Mouse (Mus musculus): Measurements from ENCODE around the gene Frat1. TPM values are rescaled to one million over a fixed set of nuclear protein-coding genes. Genes with fewer than 3 reads are reported as not detected.

Gene Frat1
- polyA plus RNA-seq (2021; fragmentation: Nextera tagmentation), result 51.4 and 67.2 TPM in 2 replicates
- long read RNA-seq, experiment 1, transcript Frat1-201 (1 exons, 2,614 nt), result major isoform, 77 of 77 reads
- long read RNA-seq, experiment 1, partial matches to known transcripts, result 0 of 77 reads
- long read RNA-seq, experiment 1, other reads (novel, unspliced or antisense), result 0 of 77 reads
- long read RNA-seq, experiment 2, partial matches to known transcripts, result 0 of 1 reads
- long read RNA-seq, experiment 2, other reads (novel, unspliced or antisense), result 0 of 1 reads

DNA sequence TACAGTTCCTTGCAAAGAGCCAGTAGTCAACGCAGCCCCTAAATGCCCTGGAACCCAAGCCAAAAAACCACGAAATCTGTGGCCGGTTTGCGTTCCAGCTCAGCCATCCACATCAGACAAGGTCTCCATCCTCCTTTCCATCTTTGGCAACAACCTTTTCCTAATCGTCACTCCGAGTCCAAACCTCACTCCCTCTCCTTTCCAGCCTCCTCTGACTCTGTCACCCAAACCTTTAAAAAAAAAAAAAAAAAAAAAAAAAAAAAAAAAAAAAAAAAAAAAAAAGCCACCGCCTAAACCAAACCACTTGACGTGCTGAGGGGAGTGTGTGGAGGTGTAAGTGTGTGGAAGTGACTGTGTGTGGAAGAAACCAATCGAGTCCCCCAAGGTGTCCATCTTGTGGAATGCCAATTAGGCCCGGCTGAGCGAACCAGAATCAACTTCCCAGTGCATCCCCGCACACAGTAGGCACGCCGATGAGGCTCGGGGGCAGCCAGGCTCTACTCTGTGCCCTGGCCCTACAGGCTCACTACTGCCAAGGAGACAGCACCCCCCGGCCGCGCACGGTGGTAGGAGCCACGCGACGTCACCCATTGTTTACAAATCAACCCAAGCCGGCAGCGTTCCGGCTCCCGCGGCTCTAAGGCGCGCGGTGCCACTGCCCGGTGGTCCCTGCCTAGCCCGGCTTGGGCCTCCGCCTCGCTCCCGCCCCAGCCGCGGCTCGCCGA is at the start of gene Frat1:
Gene Frat1, plus strand, starts transcription at position 590 of the 725 bp plus-strand sequence.

GRCm38 (mm10) chr19:41801742-41802369 is 27.9 kb upstream of the Frat1 start, which contains the start of gene Arhgap19:
Arhgap19 (minus strand) TSS chr19:41802047.

DNA sequence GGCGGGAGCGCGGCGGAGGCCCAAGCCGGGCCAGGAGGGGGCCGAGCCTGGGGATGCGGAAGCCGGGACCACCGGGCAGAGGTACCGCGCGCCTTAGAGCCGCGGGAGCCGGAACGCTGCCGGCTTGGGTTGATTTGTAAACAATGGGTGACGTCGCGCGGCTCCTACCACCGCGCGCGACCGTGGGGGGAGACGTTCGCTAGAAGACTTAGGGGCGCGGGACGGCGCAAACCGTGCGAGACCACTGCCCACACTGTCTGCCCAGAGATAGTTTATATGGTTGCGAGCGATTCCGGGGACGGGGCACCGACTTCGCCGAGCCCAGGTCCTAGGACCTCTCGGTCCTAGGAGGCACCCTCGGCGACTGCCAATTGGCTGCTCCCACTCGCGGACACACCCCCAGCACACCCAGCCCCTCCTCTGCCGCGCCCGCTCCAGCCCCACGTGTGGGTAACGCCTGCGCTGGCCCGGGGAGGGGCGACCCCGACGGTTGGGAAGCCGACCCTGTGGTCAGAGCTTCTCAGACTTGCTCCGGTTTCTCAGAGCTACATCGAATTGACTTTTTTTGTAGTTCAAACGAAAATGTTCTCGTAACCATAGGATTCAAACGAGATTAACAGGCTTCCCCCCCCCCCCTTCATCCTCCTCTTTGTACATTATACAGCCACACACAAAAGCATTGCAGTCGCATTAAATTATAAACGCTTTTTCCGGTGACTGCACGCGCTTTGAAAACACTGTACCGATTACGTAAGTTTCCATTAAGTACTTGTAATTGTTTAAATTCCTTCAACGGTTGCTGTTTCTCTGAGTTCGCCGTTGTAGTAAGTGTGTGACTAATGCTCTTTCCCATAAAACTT is 18.5 kb downstream of the Frat1 start, which contains the start of gene Frat2:
Gene Frat2, minus strand, starts transcription at position 141 of the 860 bp plus-strand sequence.

Other genes with a start within 250 kb of the Frat1 start
- 0.60 and 0.82 TPM in 2 replicates for gene Gm340, start 247.6 kb upstream of the Frat1 start, polyA plus RNA-seq (2021; fragmentation: Nextera tagmentation)
- gene Slit1, start 86.3 kb upstream of the Frat1 start, polyA plus RNA-seq (2021; fragmentation: Nextera tagmentation), result 40.5 and 40.9 TPM in 2 replicates
- 0.52 and 0.65 TPM in 2 replicates for gene Arhgap19, start 27.9 kb upstream of the Frat1 start, polyA plus RNA-seq (2021; fragmentation: Nextera tagmentation)
- 0.55 and 0.67 TPM in 2 replicates for gene Frat2, start 18.2 kb downstream of the Frat1 start, polyA plus RNA-seq (2021; fragmentation: Nextera tagmentation)
- gene Rrp12, start 66.2 kb downstream of the Frat1 start, polyA plus RNA-seq (2021; fragmentation: Nextera tagmentation), result 12.1 and 13.1 TPM in 2 replicates
- 781 and 829 TPM in 2 replicates for gene Pgam1, start 82.0 kb downstream of the Frat1 start, polyA plus RNA-seq (2021; fragmentation: Nextera tagmentation)
- 53.5 and 54.9 TPM in 2 replicates for gene Exosc1, start 103.5 kb downstream of the Frat1 start, polyA plus RNA-seq (2021; fragmentation: Nextera tagmentation)
- 30.0 and 30.7 TPM in 2 replicates for gene Zdhhc16, start 103.5 kb downstream of the Frat1 start, polyA plus RNA-seq (2021; fragmentation: Nextera tagmentation)
- 8.5 and 8.8 TPM in 2 replicates for gene Mms19, start 151.2 kb downstream of the Frat1 start, polyA plus RNA-seq (2021; fragmentation: Nextera tagmentation)
- 3.5 and 4.2 TPM in 2 replicates for gene Ubtd1, start 151.8 kb downstream of the Frat1 start, polyA plus RNA-seq (2021; fragmentation: Nextera tagmentation)
- gene Ankrd2, start 206.0 kb downstream of the Frat1 start, polyA plus RNA-seq (2021; fragmentation: Nextera tagmentation), result 0.50 and 0.56 TPM in 2 replicates
- 0.73 and 0.92 TPM in 2 replicates for gene Hoga1, start 215.6 kb downstream of the Frat1 start, polyA plus RNA-seq (2021; fragmentation: Nextera tagmentation)
- not detected in 2 replicates for gene 4933411K16Rik, start 222.3 kb downstream of the Frat1 start, polyA plus RNA-seq (2021; fragmentation: Nextera tagmentation)